Mouse (Mus musculus) frontal cortex, postnatal 14 days (tissue): ENCODE results near the gene Nudt3.

ENCODE experiments used
- DNase-seq, 2 experiments: peaks; one replicate each; pipeline ENCODE4 v3.0.0; 2022; ENCODE audit warnings: low spot score in 2 of 2

Gene Nudt3

DNA sequence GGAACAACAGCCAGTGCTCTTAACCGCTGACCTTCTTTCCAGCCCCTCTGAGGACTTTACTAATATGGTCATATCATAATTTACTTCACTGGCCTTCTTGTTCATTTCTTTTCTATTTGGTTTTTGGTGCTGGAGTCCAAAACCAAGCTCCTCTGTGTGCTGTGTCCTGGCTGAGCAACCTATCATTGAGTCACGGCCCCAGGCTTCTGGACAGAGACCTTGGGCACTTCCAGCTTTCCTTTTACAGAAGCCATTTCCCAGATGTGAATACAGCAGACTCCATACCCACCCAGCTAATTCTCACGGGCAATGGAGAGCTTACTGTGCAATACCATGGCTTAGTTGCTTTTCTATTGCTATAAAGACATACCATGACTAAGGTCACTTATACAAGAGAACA, 23.0 kb downstream of the Nudt3 start:
- no peak for DNase-seq

- no peak for DNase-seq
Measured at GRCm38 (mm10) chr17:27596376-27597190, 26.7 kb downstream of the Nudt3 start.

- no peak for DNase-seq
Measured at GRCm38 (mm10) chr17:27595659-27596375, 27.5 kb downstream of the Nudt3 start.

- no peak for DNase-seq
Measured at GRCm38 (mm10) chr17:27592565-27592910, 30.8 kb downstream of the Nudt3 start.

- no peak for DNase-seq
Measured at GRCm38 (mm10) chr17:27591826-27592564, 31.3 kb downstream of the Nudt3 start.

GRCm38 (mm10) chr17:27588231-27588630, 35.1 kb downstream of the Nudt3 start:
- no peak for DNase-seq

DNA sequence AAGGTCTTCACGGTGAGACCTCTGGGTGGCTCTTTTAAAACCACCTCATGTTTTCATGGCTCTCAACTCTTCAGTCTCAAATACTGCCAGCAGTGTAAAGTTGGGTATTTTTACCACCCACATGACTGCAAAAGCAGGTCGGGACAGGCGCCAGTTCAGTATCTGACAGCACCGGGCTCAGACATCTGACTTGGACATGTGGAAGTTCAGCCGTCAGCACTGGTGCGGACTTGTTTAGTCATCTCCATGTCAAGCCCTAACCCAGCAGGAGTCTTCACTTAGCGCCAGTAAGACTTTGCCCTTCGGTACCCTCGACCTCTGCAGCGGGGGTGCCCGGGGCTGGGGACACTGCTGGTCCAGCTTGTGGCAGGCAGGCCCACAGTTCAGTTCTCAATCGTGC, 36.0 kb downstream of the Nudt3 start:
- DNase-seq: no peak

- DNase-seq: no peak
Measured at GRCm38 (mm10) chr17:27586661-27587060, 36.6 kb downstream of the Nudt3 start.

DNA sequence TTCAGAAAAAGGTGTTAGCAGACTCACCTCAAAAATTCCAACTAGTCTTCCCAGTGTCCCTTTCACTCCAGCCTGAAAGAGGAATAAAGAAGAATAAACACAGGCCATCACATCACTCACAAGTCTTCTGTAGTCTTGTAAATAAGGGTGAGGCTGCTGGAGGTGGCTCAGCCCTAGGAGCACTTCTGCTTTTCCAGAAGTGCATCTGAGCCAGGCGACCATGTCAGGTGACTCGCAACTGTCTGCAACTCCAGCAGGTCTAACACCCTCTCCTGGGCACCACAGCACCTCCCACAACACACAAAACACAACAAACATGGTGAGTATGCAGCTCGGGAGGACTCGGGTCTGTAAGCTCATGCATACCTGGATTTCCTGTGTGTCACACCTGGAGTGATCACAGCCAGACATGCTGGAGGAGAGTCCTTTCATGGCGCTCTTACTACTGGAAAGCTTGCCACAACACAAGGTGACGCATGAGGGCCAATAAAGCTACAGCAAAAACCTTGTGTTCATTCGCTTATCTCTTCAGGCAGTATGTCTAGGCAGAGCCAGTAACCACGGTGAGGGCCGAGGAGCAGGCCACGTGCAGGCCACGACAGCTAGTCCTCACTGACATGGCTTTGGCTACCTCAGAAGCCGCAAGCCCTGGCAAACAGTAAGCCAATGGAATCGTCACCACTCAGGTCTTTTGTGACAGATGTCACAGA, 40.0 kb downstream of the Nudt3 start:
- DNase-seq: no peak

- DNase-seq: no peak
Measured at GRCm38 (mm10) chr17:27580392-27581068, 42.8 kb downstream of the Nudt3 start.

- DNase-seq: no peak
Measured at GRCm38 (mm10) chr17:27579816-27580215, 43.5 kb downstream of the Nudt3 start.

DNA sequence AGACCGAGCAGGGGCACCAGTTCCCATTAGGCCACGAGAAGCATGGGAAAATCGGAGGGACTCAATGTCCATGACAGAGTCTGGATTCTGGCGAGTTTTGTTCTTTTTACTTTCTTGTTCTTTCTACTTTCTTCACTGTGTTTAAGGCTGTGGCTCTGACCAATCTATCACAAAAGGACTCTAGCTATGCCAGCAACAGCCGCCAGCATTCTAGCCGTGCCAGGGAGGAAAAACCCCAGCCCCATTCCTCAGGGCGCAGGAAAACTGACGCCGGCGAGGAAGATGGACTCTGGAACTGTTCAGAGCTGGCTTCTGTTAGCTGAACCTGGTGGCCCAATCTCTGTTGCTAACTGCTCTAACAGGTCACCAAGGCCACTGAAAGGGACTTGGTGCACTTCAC, 44.8 kb downstream of the Nudt3 start:
- no peak for DNase-seq

DNA sequence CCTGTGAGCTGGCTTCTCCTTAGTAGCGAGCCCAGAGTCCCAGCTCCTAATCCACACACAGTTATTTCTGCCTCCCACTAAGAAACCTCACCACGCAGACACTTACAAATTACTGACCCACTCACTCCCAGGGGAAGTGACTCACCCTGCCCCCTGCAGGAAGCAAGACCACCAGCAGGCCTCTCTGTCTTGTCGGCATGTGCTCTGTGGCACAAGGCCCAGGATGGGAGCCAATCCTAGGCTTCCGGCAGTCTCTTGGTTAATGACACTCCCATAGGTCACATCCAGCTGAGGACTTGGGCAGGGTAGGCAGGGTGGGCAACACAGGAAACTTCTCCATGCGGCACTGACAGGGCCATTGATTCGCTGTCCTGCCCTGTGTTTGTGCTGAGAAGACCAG, 45.8 kb downstream of the Nudt3 start:
- DNase-seq: no peak

GRCm38 (mm10) chr17:27576056-27576455, 47.2 kb downstream of the Nudt3 start:
- no peak for DNase-seq

- no peak for DNase-seq
Measured at GRCm38 (mm10) chr17:27575116-27575776, 48.0 kb downstream of the Nudt3 start.

DNA sequence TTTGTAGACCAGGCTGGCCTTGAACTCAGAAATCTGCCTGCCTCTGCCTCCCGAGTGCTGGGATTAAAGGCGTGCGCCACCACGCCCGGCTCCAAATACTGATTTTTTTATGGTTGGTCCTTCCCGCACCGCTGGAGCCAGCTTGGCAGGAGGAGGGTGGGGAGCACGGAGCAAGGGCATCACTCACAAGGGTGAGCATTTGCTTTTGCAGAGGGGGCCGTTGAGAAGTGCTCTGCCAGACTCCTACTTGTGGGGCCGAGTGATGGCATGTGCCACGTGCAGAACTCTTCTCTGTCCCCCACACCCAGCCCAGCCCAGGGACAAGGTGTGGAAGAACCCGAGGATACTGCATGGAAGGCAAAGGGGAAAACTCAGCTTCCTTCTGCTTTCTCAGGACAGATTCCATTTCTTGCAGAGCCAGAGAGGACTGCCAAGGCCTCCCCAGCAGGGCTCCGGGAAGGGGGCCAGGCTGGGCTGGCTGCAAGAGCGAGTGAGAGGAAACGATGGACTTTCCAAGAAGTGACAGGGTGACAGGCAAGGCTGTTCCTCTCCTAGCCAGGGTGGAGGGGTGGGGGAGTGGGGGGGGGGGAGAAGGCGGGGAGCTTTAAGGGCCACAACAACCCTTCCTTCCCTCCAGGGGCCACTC, 48.7 kb downstream of the Nudt3 start:
- peak; percentile 59 to 60 for DNase-seq

DNA sequence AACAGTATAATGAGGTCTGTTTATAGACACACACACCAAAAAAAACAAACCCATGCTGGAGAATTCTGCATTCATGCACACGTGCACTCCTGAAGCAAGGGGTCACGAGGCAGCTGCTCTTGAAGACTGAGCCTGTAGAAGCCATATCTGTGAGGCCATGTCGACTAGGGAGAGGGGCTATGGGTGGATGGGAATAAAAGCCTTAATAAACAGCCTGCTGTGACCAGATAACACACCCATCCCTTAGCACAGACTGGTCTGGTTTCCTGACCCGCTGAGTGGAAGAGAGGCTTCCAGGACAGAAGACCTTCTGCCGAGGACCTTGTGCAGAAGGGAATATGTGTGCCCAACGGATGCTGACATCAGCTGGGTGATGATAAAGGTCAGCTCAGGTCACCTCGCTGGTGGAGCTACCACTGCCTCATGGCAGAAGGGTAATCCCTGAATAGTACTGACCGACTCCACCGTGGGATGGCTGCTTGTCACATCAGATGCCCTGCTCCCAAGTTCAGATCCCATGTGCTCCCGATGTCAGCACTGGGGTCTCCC, 49.4 kb downstream of the Nudt3 start:
- DNase-seq: no peak

- DNase-seq: no peak
Measured at GRCm38 (mm10) chr17:27571315-27571714, 52.0 kb downstream of the Nudt3 start.

GRCm38 (mm10) chr17:27568228-27568627, 55.1 kb downstream of the Nudt3 start:
- no peak for DNase-seq

DNA sequence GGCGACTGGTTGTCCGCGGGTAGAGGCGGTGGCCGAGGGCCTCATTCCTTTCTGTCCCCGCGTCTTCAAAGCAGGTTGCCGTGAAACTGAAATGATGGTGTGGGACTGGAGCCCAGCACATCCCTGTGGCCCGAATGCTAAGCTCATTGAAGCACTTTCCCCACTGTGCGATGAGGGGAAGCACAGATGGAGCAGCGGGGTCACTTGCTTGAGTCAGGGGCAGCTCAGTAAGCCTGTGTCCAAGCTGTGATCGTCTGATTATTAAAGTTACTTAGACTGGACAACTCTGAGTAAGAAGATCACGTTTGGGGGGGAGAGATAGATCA, 57.4 kb downstream of the Nudt3 start:
- DNase-seq: no peak
